Mouse (Mus musculus) gastrocnemius, adult 18-20 months (tissue): ENCODE results near the gene Lgi2. TPM values are rescaled to one million over a fixed set of nuclear protein-coding genes. Genes with fewer than 3 reads are reported as not detected.
A peak's percentile ranks its signal among the peaks of the same experiment; 100 is the strongest.

Experiments used
- DNase-seq: peaks from one replicate; pipeline ENCODE4 v3.0.0; 2021; ENCODE audit warnings: low spot score
- long read RNA-seq, 2 experiments: library from polyadenylated mRNA; stranded (forward); transcript quantifications; one replicate each; pipeline ENCODE4 v2.0.0; 2021
- total RNA-seq, 2 experiments: library from RNA; stranded (reverse); gene quantifications; 2 replicates each; pipeline ENCODE4 v1.2.3; 2021

Lgi2 gene
- under 1 TPM; 0.84 to 0.88 TPM for total RNA-seq
- long read RNA-seq, experiment 1, full-length matches to known transcripts, result 2 of 2 reads
- long read RNA-seq, experiment 1, partial matches to known transcripts, result 0 of 2 reads
- long read RNA-seq, experiment 1, other reads (novel, unspliced or antisense), result 0 of 2 reads
- long read RNA-seq, experiment 2, partial matches to known transcripts, result 0 of 1 reads
- long read RNA-seq, experiment 2, other reads (novel, unspliced or antisense), result 1 of 1 reads

GRCm38 (mm10) chr5:52565813-52566531 lies at the start of gene Lgi2:
Gene Lgi2, minus strand, starts transcription at chr5:52566462.
- peak; percentile 19 for DNase-seq

GRCm38 (mm10) chr5:52615421-52615820 lies 49.2 kb upstream of the Lgi2 start:
- no peak for DNase-seq

- peak; percentile 53 for DNase-seq
These were observed 48.4 kb upstream of the Lgi2 start for GRCm38 (mm10) chr5:52614686-52615085.

GRCm38 (mm10) chr5:52612776-52613175 lies 46.5 kb upstream of the Lgi2 start:
- DNase-seq, result no peak

- no peak for DNase-seq
These were observed 45.1 kb upstream of the Lgi2 start for GRCm38 (mm10) chr5:52611315-52611895.

- DNase-seq, result no peak
These were observed 44.0 kb upstream of the Lgi2 start for GRCm38 (mm10) chr5:52610306-52610705.

- no peak for DNase-seq
These were observed 43.4 kb upstream of the Lgi2 start for GRCm38 (mm10) chr5:52609672-52610071.

- no peak for DNase-seq
These were observed 38.4 kb upstream of the Lgi2 start for GRCm38 (mm10) chr5:52604582-52605041.

GRCm38 (mm10) chr5:52590612-52591011 lies 24.4 kb upstream of the Lgi2 start:
- no peak for DNase-seq

GRCm38 (mm10) chr5:52588650-52589049 lies 22.4 kb upstream of the Lgi2 start:
- no peak for DNase-seq

GRCm38 (mm10) chr5:52587291-52587733 lies 21.1 kb upstream of the Lgi2 start:
- DNase-seq, result no peak

GRCm38 (mm10) chr5:52572572-52572971 lies 6.3 kb upstream of the Lgi2 start:
- no peak for DNase-seq

GRCm38 (mm10) chr5:52570746-52571145 lies 4.5 kb upstream of the Lgi2 start:
- no peak for DNase-seq

- no peak for DNase-seq
These were observed 949 bp downstream of the Lgi2 start for GRCm38 (mm10) chr5:52565214-52565812.

GRCm38 (mm10) chr5:52564351-52564750 lies 1.9 kb downstream of the Lgi2 start:
- no peak for DNase-seq

- peak; percentile 56 for DNase-seq
These were observed 6.0 kb downstream of the Lgi2 start for GRCm38 (mm10) chr5:52560240-52560639.

GRCm38 (mm10) chr5:52555526-52555925 lies 10.7 kb downstream of the Lgi2 start:
- DNase-seq, result no peak

- DNase-seq, result no peak
These were observed 15.0 kb downstream of the Lgi2 start for GRCm38 (mm10) chr5:52551318-52551632.

GRCm38 (mm10) chr5:52550613-52551317 lies 15.5 kb downstream of the Lgi2 start:
- no peak for DNase-seq

- no peak for DNase-seq
These were observed 19.3 kb downstream of the Lgi2 start for GRCm38 (mm10) chr5:52546950-52547349.

GRCm38 (mm10) chr5:52543770-52544169 lies 22.5 kb downstream of the Lgi2 start:
- no peak for DNase-seq

GRCm38 (mm10) chr5:52540186-52540585 lies 26.1 kb downstream of the Lgi2 start:
- DNase-seq, result no peak
